Mouse (Mus musculus): ENCODE measurements around the gene 4921524J17Rik.

DNA sequence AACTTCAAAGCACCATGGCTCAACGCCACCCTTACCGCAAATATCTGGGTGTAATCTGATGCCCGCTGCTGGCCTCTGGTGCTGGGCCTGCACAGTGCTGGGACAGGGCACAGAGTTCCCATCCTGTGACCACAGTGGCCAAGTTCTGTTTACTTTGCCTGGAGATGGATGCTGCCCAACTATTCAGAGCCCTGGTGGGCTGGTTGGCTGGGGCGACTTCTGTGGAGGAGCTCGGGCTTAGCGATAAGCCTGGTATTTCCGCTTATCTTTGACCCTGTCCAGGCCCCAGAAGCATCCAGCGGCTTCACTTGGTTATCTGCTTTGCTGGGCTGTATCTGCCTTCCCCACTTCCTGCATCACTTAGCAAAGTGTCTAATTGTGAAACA is 51.8 kb downstream of the 4921524J17Rik start:
- TF ChIP-seq EP300 (optimal IDR thresholded peaks at IDR 0.05): no peak
- no peak for TF ChIP-seq CTCF (IDR thresholded peaks at IDR 0.05; ENCODE audit: low read depth)
